Mouse (Mus musculus): Measurements from ENCODE around the gene Cdhr2. TPM values are rescaled to one million over a fixed set of nuclear protein-coding genes. Genes with fewer than 3 reads are reported as not detected.

The Cdhr2 gene
- polyA plus RNA-seq, 1 experiment: 31.3 TPM

GRCm38 (mm10) chr13:54675895-54676590, 25.2 kb upstream of the Cdhr2 start:
- Histone ChIP-seq H3K4me3 (ENCODE audit: insufficient read depth, low read depth, low read length) (no peak overlapping the region), H3K4me1 (ENCODE audit: control insufficient read depth, insufficient read depth, low read length) (no peaks in the 10 kb centered on the region; the same call in 1 of the 2 replicates), H3K27ac (ENCODE audit: insufficient read depth, low read depth, low read length) (peak overlapping the region; percentile 45), H3K27me3 (replicated peaks; ENCODE audit: control insufficient read depth, insufficient read depth, low read length) (no peaks in the 10 kb centered on the region), H3K36me3 (ENCODE audit: control insufficient read depth, insufficient read depth, low read length) (no peaks in the 10 kb centered on the region; the same call in none of the 2 replicates)
- DNase-seq: peak; percentile 37
- 30% methylated on average over 11 of the region's 11 CpGs for WGBS
- TF ChIP-seq CTCF (conservative IDR thresholded peaks at IDR 0.05; ENCODE audit: insufficient read depth, insufficient read length, low read depth, low read length): no peak
- no peak for TF ChIP-seq POLR2A (IDR thresholded peaks at IDR 0.05; ENCODE audit: low read depth, low read length)

DNA sequence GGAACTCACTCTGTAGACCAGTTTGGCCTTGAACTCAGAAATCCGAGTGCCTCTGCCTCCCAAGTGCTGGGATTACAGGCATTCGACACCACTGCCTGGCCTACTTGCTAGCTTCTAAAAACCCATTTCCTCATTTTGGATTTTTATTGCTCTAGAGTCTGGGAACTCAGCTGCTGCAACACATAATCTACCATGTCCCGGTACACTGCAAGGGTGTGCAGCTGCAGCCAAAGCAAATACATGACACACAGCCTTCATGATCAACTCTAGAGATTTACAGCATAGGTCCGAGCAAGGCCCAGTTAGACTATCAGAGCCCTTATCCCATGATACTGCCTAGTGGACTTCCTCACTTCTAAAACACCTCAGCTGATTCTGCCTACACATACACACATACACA, 23.0 kb upstream of the Cdhr2 start:
- Histone ChIP-seq H3K27ac (ENCODE audit: insufficient read depth, low read depth, low read length) (no peak overlapping the region), H3K27me3 (replicated peaks; ENCODE audit: control insufficient read depth, insufficient read depth, low read length) (no peaks in the 10 kb centered on the region), H3K4me1 (ENCODE audit: control insufficient read depth, insufficient read depth, low read length) (no peaks in the 10 kb centered on the region), H3K36me3 (ENCODE audit: control insufficient read depth, insufficient read depth, low read length) (peaks cover 10% of the 10 kb centered on the region), H3K4me3 (ENCODE audit: insufficient read depth, low read depth, low read length) (no peak overlapping the region)
- DNase-seq: no peak
- no peak for TF ChIP-seq CTCF (conservative IDR thresholded peaks at IDR 0.05; ENCODE audit: insufficient read depth, insufficient read length, low read depth, low read length)
- no peak for TF ChIP-seq POLR2A (IDR thresholded peaks at IDR 0.05; ENCODE audit: low read depth, low read length)
- 64% methylated on average over 4 of the region's 4 CpGs for WGBS

DNA sequence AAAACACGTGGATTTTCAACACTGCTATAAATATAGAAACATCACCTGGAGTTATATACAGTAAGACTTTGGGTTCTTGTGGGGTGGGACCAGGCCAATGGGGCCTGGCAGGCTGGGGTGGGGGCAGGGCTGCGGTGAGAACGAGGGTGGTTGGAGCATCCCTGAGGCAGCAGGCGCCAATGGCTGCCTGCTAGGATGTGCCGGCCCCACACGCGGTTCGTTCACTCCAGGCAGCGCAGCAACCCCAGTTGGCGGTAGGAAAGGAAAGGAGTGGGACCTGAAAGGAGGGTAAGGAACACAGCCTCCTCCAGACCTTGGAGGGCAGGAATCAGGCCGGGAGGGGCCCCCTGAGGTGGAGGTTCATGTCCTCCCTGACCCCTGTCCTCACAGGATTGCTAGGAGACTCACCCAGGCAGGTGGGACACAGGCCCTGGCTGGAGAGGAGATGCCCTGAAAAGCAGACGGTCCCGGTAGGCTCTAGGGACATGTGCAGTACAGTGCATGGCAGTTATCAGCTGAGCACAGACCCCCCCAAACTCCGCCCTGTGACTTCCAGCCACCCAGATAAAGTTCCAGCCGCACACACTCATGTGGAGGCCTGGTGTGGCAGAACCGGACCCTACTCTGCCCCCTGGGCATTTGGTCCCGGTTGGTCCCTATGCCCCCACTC, 20.9 kb upstream of the Cdhr2 start:
- Histone ChIP-seq H3K36me3 (ENCODE audit: control insufficient read depth, insufficient read depth, low read length) (peaks cover 12% of the 10 kb centered on the region), H3K27ac (ENCODE audit: insufficient read depth, low read depth, low read length) (no peak overlapping the region), H3K27me3 (replicated peaks; ENCODE audit: control insufficient read depth, insufficient read depth, low read length) (no peaks in the 10 kb centered on the region), H3K4me3 (ENCODE audit: insufficient read depth, low read depth, low read length) (no peak overlapping the region), H3K4me1 (ENCODE audit: control insufficient read depth, insufficient read depth, low read length) (peaks cover 12% of the 10 kb centered on the region)
- TF ChIP-seq CTCF (conservative IDR thresholded peaks at IDR 0.05; ENCODE audit: insufficient read depth, insufficient read length, low read depth, low read length): no peak
- no peak for TF ChIP-seq POLR2A (IDR thresholded peaks at IDR 0.05; ENCODE audit: low read depth, low read length)
- DNase-seq: no peak
- WGBS: 78% methylated on average over 17 of the region's 17 CpGs

GRCm38 (mm10) chr13:54681291-54681690, 20.0 kb upstream of the Cdhr2 start:
- H3K36me3 ChIP-seq (ENCODE audit: control insufficient read depth, insufficient read depth, low read length): peaks cover 12% of the 10 kb centered on the region
- TF ChIP-seq CTCF (conservative IDR thresholded peaks at IDR 0.05; ENCODE audit: insufficient read depth, insufficient read length, low read depth, low read length) (no peak), POLR2A (IDR thresholded peaks at IDR 0.05; ENCODE audit: low read depth, low read length) (no peak)
- peaks cover 21% of the 10 kb centered on the region for H3K4me1 ChIP-seq (ENCODE audit: control insufficient read depth, insufficient read depth, low read length)
- H3K27ac ChIP-seq (ENCODE audit: insufficient read depth, low read depth, low read length): no peak overlapping the region
- DNase-seq: no peak
- 74% methylated on average over 8 of the region's 8 CpGs for WGBS
- H3K27me3 ChIP-seq (replicated peaks; ENCODE audit: control insufficient read depth, insufficient read depth, low read length): no peaks in the 10 kb centered on the region
- no peak overlapping the region for H3K4me3 ChIP-seq (ENCODE audit: insufficient read depth, low read depth, low read length)

GRCm38 (mm10) chr13:54683301-54683700, 18.0 kb upstream of the Cdhr2 start:
- H3K4me1 ChIP-seq (ENCODE audit: control insufficient read depth, insufficient read depth, low read length): peaks cover 25% of the 10 kb centered on the region
- no peak overlapping the region for H3K27ac ChIP-seq (ENCODE audit: insufficient read depth, low read depth, low read length)
- WGBS: 88% methylated on average over 3 of the region's 3 CpGs
- no peak for TF ChIP-seq POLR2A (IDR thresholded peaks at IDR 0.05; ENCODE audit: low read depth, low read length)
- TF ChIP-seq CTCF (conservative IDR thresholded peaks at IDR 0.05; ENCODE audit: insufficient read depth, insufficient read length, low read depth, low read length): no peak
- no peak overlapping the region for H3K4me3 ChIP-seq (ENCODE audit: insufficient read depth, low read depth, low read length)
- no peaks in the 10 kb centered on the region for H3K27me3 ChIP-seq (replicated peaks; ENCODE audit: control insufficient read depth, insufficient read depth, low read length)
- peaks cover 12% of the 10 kb centered on the region for H3K36me3 ChIP-seq (ENCODE audit: control insufficient read depth, insufficient read depth, low read length)
- DNase-seq: no peak

- Histone ChIP-seq H3K27ac (ENCODE audit: insufficient read depth, low read depth, low read length) (no peak overlapping the region), H3K36me3 (ENCODE audit: control insufficient read depth, insufficient read depth, low read length) (peaks cover 12% of the 10 kb centered on the region), H3K4me1 (ENCODE audit: control insufficient read depth, insufficient read depth, low read length) (peaks cover 25% of the 10 kb centered on the region), H3K4me3 (ENCODE audit: insufficient read depth, low read depth, low read length) (no peak overlapping the region), H3K27me3 (replicated peaks; ENCODE audit: control insufficient read depth, insufficient read depth, low read length) (no peaks in the 10 kb centered on the region)
- WGBS: 46% methylated on average over 3 of the region's 3 CpGs
- no peak for TF ChIP-seq POLR2A (IDR thresholded peaks at IDR 0.05; ENCODE audit: low read depth, low read length)
- no peak for TF ChIP-seq CTCF (conservative IDR thresholded peaks at IDR 0.05; ENCODE audit: insufficient read depth, insufficient read length, low read depth, low read length)
- peak; percentile 41 for DNase-seq
Measured at GRCm38 (mm10) chr13:54684140-54684896, 16.9 kb upstream of the Cdhr2 start.

DNA sequence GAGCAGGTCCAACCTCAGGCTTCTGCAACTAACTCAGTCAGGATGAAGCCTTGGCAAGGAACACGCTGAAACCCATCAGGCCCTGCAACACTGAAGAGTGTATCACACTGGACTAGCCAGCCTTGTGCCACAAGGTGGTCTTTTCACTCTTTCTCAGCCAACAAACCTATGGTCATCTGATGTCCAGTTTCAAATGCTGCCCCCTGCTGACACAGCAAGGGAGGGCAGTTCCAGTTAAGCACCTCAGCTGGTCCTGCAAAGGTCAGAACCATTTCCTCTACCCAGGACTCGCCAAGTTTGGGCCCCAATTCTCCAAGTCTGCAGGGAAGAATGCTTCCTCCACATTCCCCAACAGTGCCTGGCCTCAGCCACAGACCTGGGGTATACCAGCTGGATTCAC, 16.1 kb upstream of the Cdhr2 start:
- Histone ChIP-seq H3K4me3 (ENCODE audit: insufficient read depth, low read depth, low read length) (no peak overlapping the region), H3K4me1 (ENCODE audit: control insufficient read depth, insufficient read depth, low read length) (peaks cover 25% of the 10 kb centered on the region), H3K27ac (ENCODE audit: insufficient read depth, low read depth, low read length) (no peak overlapping the region), H3K27me3 (replicated peaks; ENCODE audit: control insufficient read depth, insufficient read depth, low read length) (no peaks in the 10 kb centered on the region), H3K36me3 (ENCODE audit: control insufficient read depth, insufficient read depth, low read length) (peaks cover 12% of the 10 kb centered on the region)
- peak; percentile 71 for DNase-seq
- peak; percentile 89 for TF ChIP-seq CTCF (conservative IDR thresholded peaks at IDR 0.05; ENCODE audit: insufficient read depth, insufficient read length, low read depth, low read length)
- no peak for TF ChIP-seq POLR2A (IDR thresholded peaks at IDR 0.05; ENCODE audit: low read depth, low read length)
- WGBS: 32% methylated on average over 2 of the region's 2 CpGs

Data from kidney, adult 2 months (tissue).